Mouse (Mus musculus): Measurements from ENCODE around the gene Fcrlb.

GRCm38 (mm10) chr1:170933386-170933920, 20.7 kb upstream of the Fcrlb start:
- TF ChIP-seq CTCF (IDR thresholded peaks at IDR 0.05; ENCODE audit: control insufficient read depth, insufficient read depth, insufficient read length) (no peak), FOSL1 (IDR thresholded peaks at IDR 0.05; ENCODE audit: insufficient read depth, low read length, poor library complexity, severe bottlenecking) (no peak), CEBPB (IDR thresholded peaks at IDR 0.05; ENCODE audit: low read depth) (no peak), USF1 (IDR thresholded peaks at IDR 0.05; ENCODE audit: low read depth) (no peak)

Data from C2C12 (cell line).